In genomic region chr4:155197726-155198125, GRCm38 (mm10) we compare ENCODE assay signal across 10 mouse cellular contexts. TPM values are rescaled to one million over a fixed set of nuclear protein-coding genes. Genes with fewer than 3 reads are reported as not detected.
DNase-seq lines count a peak whose midpoint lies in the region; ATAC-seq and TF ChIP-seq lines count a peak whose summit lies in the region.
"Had no signal": no experiment of that assay in that cellular context is flagged by ENCODE, and none has a peak within 500 bp of the region (broad histone marks: within the 10 kb centered on the region; RNA-seq: fewer than 3 reads in every experiment).

No protein-coding gene starts in this region.

- H3K4me2 ChIP-seq in kidney, embryonic 15.5 days = no peak overlapping the region
- no peak overlapping the region for H3K4me2 ChIP-seq in lung, postnatal 0 days (replicated peaks; ENCODE audit: low read depth, low read length)

- no peaks in the 10 kb centered on the region for H3K9me3 ChIP-seq in kidney, embryonic 15.5 days (replicated peaks)
- H3K9me3 ChIP-seq in lung, postnatal 0 days (ENCODE audit: low read length) = no peaks in the 10 kb centered on the region

- H3K27ac ChIP-seq in kidney, embryonic 15.5 days = peak overlapping the region; percentile 14; the same call in 1 of the 2 replicates
- peak overlapping the region; percentile 52 for H3K27ac ChIP-seq in lung, postnatal 0 days (ENCODE audit: low read length)
- H3K27ac ChIP-seq: liver, embryonic 14.5 days had no signal

- TF ChIP-seq CTCF in lung, postnatal 0 days (IDR thresholded peaks at IDR 0.05) = no peak

- peak; percentile 73 to 82 for DNase-seq in adrenal gland, adult (ENCODE audit: inconsistent age in 2 of 2, low spot score in 1 of 2)
- DNase-seq in adrenal gland, adult 18-20 months (ENCODE audit: low spot score in 2 of 2) = no peak
- DNase-seq in kidney, postnatal 10 days = no peak
- peak; percentile 82 for DNase-seq in brain, adult 2 months (ENCODE audit: low read depth, low spot score)
- peak; percentile 76 for DNase-seq in lung, postnatal 0 days (ENCODE audit: low spot score)
- DNase-seq in c-Kit-positive CD71-positive TER-119-positive erythroid progenitor cells, embryonic 14.5 days (ENCODE audit: low spot score) = no peak
- DNase-seq in embryo, embryonic 11 days = no peak
- DNase-seq: thymus, postnatal 4 days had no signal

- TF ChIP-seq EP300 in lung, postnatal 0 days (IDR thresholded peaks at IDR 0.05) = peak; percentile 11; the same call in 1 of the 2 replicates

- H3K9ac ChIP-seq in kidney, embryonic 15.5 days = no peak overlapping the region
- H3K9ac ChIP-seq in lung, postnatal 0 days (replicated peaks; ENCODE audit: low read depth) = no peak overlapping the region
- H3K9ac ChIP-seq: liver, embryonic 14.5 days had no signal

- H3K4me1 ChIP-seq in kidney, embryonic 15.5 days = peaks cover 91% of the 10 kb centered on the region
- H3K4me1 ChIP-seq in lung, postnatal 0 days (ENCODE audit: insufficient read depth, low read depth, low read length) = peaks cover 32% of the 10 kb centered on the region

- no peak for ATAC-seq in kidney, embryonic 15.5 days (replicated peaks; ENCODE audit: low FRiP score)
- peak; percentile 78 for ATAC-seq in lung, postnatal 0 days

- 27% methylated on average over 6 of the region's 6 CpGs for WGBS in kidney, embryonic 15.5 days
- WGBS in lung, postnatal 0 days = 16% methylated on average over 6 of the region's 6 CpGs

- H3K36me3 ChIP-seq in kidney, embryonic 15.5 days = peaks cover 6% of the 10 kb centered on the region; the same call in 1 of the 2 replicates
- no peaks in the 10 kb centered on the region for H3K36me3 ChIP-seq in lung, postnatal 0 days (ENCODE audit: insufficient read depth, low read length)

- no peak overlapping the region for H3K4me3 ChIP-seq in kidney, embryonic 15.5 days (replicated peaks)
- no peak overlapping the region for H3K4me3 ChIP-seq in lung, postnatal 0 days (ENCODE audit: low read depth, low read length)

- no peaks in the 10 kb centered on the region for H3K27me3 ChIP-seq in kidney, embryonic 15.5 days
- no peaks in the 10 kb centered on the region for H3K27me3 ChIP-seq in lung, postnatal 0 days (replicated peaks; ENCODE audit: insufficient read depth, low read length)

RNA-seq across cellular contexts. Expression of gene Ski, which starts 24.7 kb away (rescaled TPM):
- total RNA-seq in adrenal gland, adult 18-20 months (2021) = 10 to 100 TPM; 47.5 to 60.6 TPM
- polyA plus RNA-seq in kidney, embryonic 15.5 days (2015; fragmentation: Nextera tagmentation; extraction: Ambion mirVana) = 14.7 and 16.9 TPM in 2 replicates
- 22.6 and 23.2 TPM in 2 replicates for polyA plus RNA-seq in lung, postnatal 0 days (2015; fragmentation: Nextera tagmentation; extraction: Ambion mirVana)

RNA-seq across cellular contexts. Expression of gene Faap20, which starts 51.9 kb away (rescaled TPM):
- total RNA-seq in adrenal gland, adult 18-20 months (2021) = 10 to 100 TPM; 46.6 to 54.5 TPM
- polyA plus RNA-seq in kidney, embryonic 15.5 days (2015; fragmentation: Nextera tagmentation; extraction: Ambion mirVana) = 66.2 and 68.8 TPM in 2 replicates
- polyA plus RNA-seq in lung, postnatal 0 days (2015; fragmentation: Nextera tagmentation; extraction: Ambion mirVana) = 61.4 and 66.6 TPM in 2 replicates

Comparison
In these comparisons a context has a peak if more than half of its experiments do, and no peak if none do; other contexts are left out.
1. DNase-seq: peak in adrenal gland, adult (2 of 2), brain, adult 2 months (single experiment) and lung, postnatal 0 days (single experiment); none in adrenal gland, adult 18-20 months (0 of 2), kidney, postnatal 10 days (single experiment), c-Kit-positive CD71-positive TER-119-positive erythroid progenitor cells, embryonic 14.5 days (single experiment) and embryo, embryonic 11 days (single experiment).